Mouse (Mus musculus) liver, adult 2 months (tissue): ENCODE data around the gene Bmp8a.

ENCODE experiments used
- CTCF ChIP-seq: fragments of 200-500 bp; IDR thresholded peaks from 2 replicates; pipeline ENCODE4 v1.5.1; 2011; ENCODE audit warnings: low read depth, low read length, control low read depth
- POLR2A ChIP-seq: fragments of 200-500 bp; IDR thresholded peaks from 2 replicates; pipeline ENCODE4 v1.6.1; 2011; ENCODE audit warnings: low read length, control low read depth; ENCODE audit not compliant: insufficient read depth; ENCODE audit errors: extremely low read depth

DNA sequence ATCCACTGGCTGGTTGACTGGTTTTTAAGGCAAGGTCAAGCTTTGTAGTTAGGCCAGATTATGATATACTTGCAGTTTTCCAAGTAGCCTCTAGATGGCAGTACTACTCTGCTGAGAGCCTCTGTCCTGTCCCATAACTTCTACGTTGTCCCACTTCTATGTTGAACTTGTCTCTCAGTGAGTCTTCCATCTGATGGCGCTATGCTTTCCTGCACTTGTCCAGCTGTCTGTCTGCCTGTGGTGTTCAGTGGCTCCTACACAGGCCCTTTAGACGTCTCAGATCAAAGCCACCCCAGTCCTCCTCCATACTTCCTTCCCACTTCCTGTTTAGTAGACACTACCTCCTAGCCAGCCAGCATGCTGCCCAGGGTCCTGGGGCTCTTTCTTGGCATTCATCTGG is 37.3 kb downstream of the Bmp8a start:
- TF ChIP-seq CTCF = peak; percentile 60
- TF ChIP-seq POLR2A = no peak
